Mouse (Mus musculus) embryo, embryonic 11 days (tissue): ENCODE results near the gene Kl.

Source experiments
- DNase-seq: peaks from one replicate; pipeline ENCODE4 v3.0.0-alpha.2; 2015

Kl gene

GRCm38 (mm10) chr5:150967925-150968324 lies 15.5 kb downstream of the Kl start:
- DNase-seq = no peak

GRCm38 (mm10) chr5:150970551-150970950 lies 18.1 kb downstream of the Kl start:
- DNase-seq = no peak

GRCm38 (mm10) chr5:150971126-150971525 lies 18.7 kb downstream of the Kl start:
- DNase-seq = no peak

GRCm38 (mm10) chr5:150974226-150974625 lies 21.8 kb downstream of the Kl start:
- DNase-seq = no peak

- DNase-seq = no peak
Observed at GRCm38 (mm10) chr5:150977383-150977958, 25.1 kb downstream of the Kl start.

GRCm38 (mm10) chr5:150979341-150980136 lies 27.1 kb downstream of the Kl start:
- DNase-seq = no peak

- no peak for DNase-seq
Observed at GRCm38 (mm10) chr5:150982082-150982481, 29.7 kb downstream of the Kl start.

GRCm38 (mm10) chr5:150994096-150994495 lies 41.7 kb downstream of the Kl start:
- no peak for DNase-seq

- DNase-seq = no peak
Observed at GRCm38 (mm10) chr5:150996586-150996985, 44.2 kb downstream of the Kl start.

GRCm38 (mm10) chr5:151001111-151001510 lies 48.7 kb downstream of the Kl start:
- DNase-seq = no peak

- DNase-seq = no peak
Observed at GRCm38 (mm10) chr5:151002051-151002450, 49.6 kb downstream of the Kl start.

GRCm38 (mm10) chr5:151004216-151004755 lies 51.9 kb downstream of the Kl start:
- no peak for DNase-seq

- no peak for DNase-seq
Observed at GRCm38 (mm10) chr5:151018450-151018849, 66.0 kb downstream of the Kl start.

- DNase-seq = no peak
Observed at GRCm38 (mm10) chr5:151018959-151019358, 66.6 kb downstream of the Kl start.

GRCm38 (mm10) chr5:151020031-151020820 lies 67.8 kb downstream of the Kl start:
- DNase-seq = no peak

GRCm38 (mm10) chr5:151020831-151021230 lies 68.4 kb downstream of the Kl start:
- no peak for DNase-seq

- no peak for DNase-seq
Observed at GRCm38 (mm10) chr5:151022026-151022425, 69.6 kb downstream of the Kl start.

GRCm38 (mm10) chr5:151022939-151023338 lies 70.5 kb downstream of the Kl start:
- DNase-seq = no peak

GRCm38 (mm10) chr5:151023461-151023860 lies 71.1 kb downstream of the Kl start:
- peak; percentile 66 for DNase-seq

GRCm38 (mm10) chr5:151024483-151024882 lies 72.1 kb downstream of the Kl start:
- no peak for DNase-seq

GRCm38 (mm10) chr5:151026069-151026468 lies 73.7 kb downstream of the Kl start:
- DNase-seq = no peak

GRCm38 (mm10) chr5:151027171-151027570 lies 74.8 kb downstream of the Kl start:
- peak; percentile 60 for DNase-seq

GRCm38 (mm10) chr5:151028906-151029305 lies 76.5 kb downstream of the Kl start:
- no peak for DNase-seq
